Mouse (Mus musculus) left cerebral cortex, adult 18-20 months (tissue): ENCODE data around the gene Ifi207. TPM values are rescaled to one million over a fixed set of nuclear protein-coding genes. Genes with fewer than 3 reads are reported as not detected.
"Not testable (repeated sequence)": the region's sequence is repeated elsewhere in the genome, so short reads cannot be mapped to it uniquely, and the experiment has no call there.

Experiments used
- DNase-seq, 2 experiments: peaks; one replicate each; pipeline ENCODE4 v3.0.0; 2021 to 2022; ENCODE audit warnings: low spot score in 2 of 2, mixed read lengths in 1 of 2
- long read RNA-seq, 2 experiments: library from polyadenylated mRNA; stranded (forward); transcript quantifications; one replicate each; pipeline ENCODE4 v2.0.0; 2021
- total RNA-seq, 2 experiments: library from RNA; stranded (reverse); gene quantifications; 2 replicates each; pipeline ENCODE4 v1.2.3; 2021

Gene Ifi207
- total RNA-seq = under 1 TPM; 0.19 to 0.21 TPM
- long read RNA-seq, experiment 1, partial matches to known transcripts = 0 of 1 reads
- long read RNA-seq, experiment 1, other reads (novel, unspliced or antisense) = 0 of 1 reads
- long read RNA-seq, experiment 2 = 0 reads

- no peak for DNase-seq
Measured at GRCm38 (mm10) chr1:173741656-173742055, at the start of gene Ifi207. TSS of gene Ifi207 (minus strand) at chr1:173741747.

GRCm38 (mm10) chr1:173773457-173773856 lies 31.9 kb upstream of the Ifi207 start:
- not testable (repeated sequence) for DNase-seq

GRCm38 (mm10) chr1:173766848-173767617 lies 25.5 kb upstream of the Ifi207 start, which contains the start of gene Ifi204:
TSS of gene Ifi204 (minus strand) at chr1:173766943.
- DNase-seq = not testable (repeated sequence)

GRCm38 (mm10) chr1:173760032-173760431 lies 18.5 kb upstream of the Ifi207 start:
- DNase-seq = not testable (repeated sequence)

GRCm38 (mm10) chr1:173742262-173742661 lies 715 bp upstream of the Ifi207 start:
- no peak for DNase-seq

- no peak for DNase-seq
Measured at GRCm38 (mm10) chr1:173740537-173740936, 1.0 kb downstream of the Ifi207 start.

- DNase-seq = no peak
Measured at GRCm38 (mm10) chr1:173736986-173737385, 4.6 kb downstream of the Ifi207 start.

GRCm38 (mm10) chr1:173735015-173735414 lies 6.5 kb downstream of the Ifi207 start:
- not testable (repeated sequence) for DNase-seq

- DNase-seq = no peak
Measured at GRCm38 (mm10) chr1:173733219-173733618, 8.3 kb downstream of the Ifi207 start.

GRCm38 (mm10) chr1:173694270-173694669 lies 47.3 kb downstream of the Ifi207 start:
- no peak for DNase-seq

- not testable (repeated sequence) for DNase-seq
Measured at GRCm38 (mm10) chr1:173678605-173679004, 62.9 kb downstream of the Ifi207 start.

GRCm38 (mm10) chr1:173673458-173674097 lies 68.0 kb downstream of the Ifi207 start, which contains the start of gene Ifi208:
TSS of gene Ifi208 (plus strand) at chr1:173673675.
- not testable (repeated sequence) for DNase-seq

Other genes with a start within 250 kb of the Ifi207 start
- gene Ifi214, start 205.8 kb downstream of the Ifi207 start, total RNA-seq = not detected
- not detected for gene Ifi213, start 142.5 kb downstream of the Ifi207 start, total RNA-seq
- gene Ifi209, start 110.8 kb downstream of the Ifi207 start, total RNA-seq = not detected
- gene Ifi208, start 68.1 kb downstream of the Ifi207 start, total RNA-seq = not detected
- gene Ifi204, start 25.2 kb upstream of the Ifi207 start, total RNA-seq = under 1 TPM in 1 of 2 experiments, not detected in 1; 0.14 TPM
- not detected for gene Ifi211, start 171.3 kb upstream of the Ifi207 start, total RNA-seq
- gene Mndal, start 200.7 kb upstream of the Ifi207 start, total RNA-seq = 1 to 10 TPM in 1 of 2 experiments, under 1 TPM in 1; 0.86 to 1.6 TPM
- gene Ifi203, start 200.9 kb upstream of the Ifi207 start, total RNA-seq = under 1 TPM; 0.53 to 0.59 TPM
- gene Ifi202b, start 241.0 kb upstream of the Ifi207 start, total RNA-seq = not detected